Mouse (Mus musculus) thymus, adult 2 months (tissue): ENCODE results near the gene Mgat4e. TPM values are rescaled to one million over a fixed set of nuclear protein-coding genes. Genes with fewer than 3 reads are reported as not detected.

Experiments
- DNase-seq: peaks from one replicate; pipeline ENCODE4 v3.0.0; 2021
- H3K27ac ChIP-seq: fragments of 200-500 bp; 2 replicates; pipeline ENCODE4 v1.5.1; 2012; ENCODE audit warnings: low read length, control low read depth; ENCODE audit not compliant: control insufficient read depth, insufficient read depth
- H3K27me3 ChIP-seq: fragments of 200-500 bp; 2 replicates; pipeline ENCODE4 v1.6.1; 2012; ENCODE audit warnings: mild to moderate bottlenecking, low read length, moderate library complexity, mixed read lengths; ENCODE audit not compliant: control insufficient read depth, insufficient read depth
- H3K36me3 ChIP-seq: fragments of 200-500 bp; 2 replicates; pipeline ENCODE4 v1.6.1; 2012; ENCODE audit warnings: mild to moderate bottlenecking, low read length, moderate library complexity; ENCODE audit not compliant: control insufficient read depth, insufficient read depth
- H3K4me1 ChIP-seq: fragments of 200-500 bp; replicated peaks from 2 replicates; pipeline ENCODE4 v1.6.1; 2012; ENCODE audit warnings: low read length; ENCODE audit not compliant: control insufficient read depth, insufficient read depth
- H3K4me3 ChIP-seq: fragments of 200-500 bp; 2 replicates; pipeline ENCODE4 v1.5.1; 2012; ENCODE audit warnings: mild to moderate bottlenecking, low read length, control low read depth, moderate library complexity; ENCODE audit not compliant: control insufficient read depth, insufficient read depth
- CTCF ChIP-seq: fragments of 200-500 bp; IDR thresholded peaks from 2 replicates; pipeline ENCODE4 v1.5.1; 2012; ENCODE audit warnings: mild to moderate bottlenecking, control low read depth, low read length, moderate library complexity, borderline replicate concordance; ENCODE audit not compliant: control insufficient read depth, poor library complexity, insufficient read depth; ENCODE audit errors: extremely low read depth
- POLR2A ChIP-seq: fragments of 200-500 bp; IDR thresholded peaks from 2 replicates; pipeline ENCODE4 v1.6.1; 2012; ENCODE audit warnings: mild to moderate bottlenecking, low read length, control low read depth, moderate library complexity; ENCODE audit not compliant: control insufficient read depth, poor library complexity, insufficient read depth; ENCODE audit errors: extremely low read depth
- WGBS: fragments of 180-500 bp; shearing (Covaris S2); methylation state at CpG from one replicate; pipeline ENCODE4 v1.1.7; 2018; 5-methylcytosine and 5-hydroxymethylcytosine counted together
- polyA plus RNA-seq: library from polyadenylated mRNA; depleted of rRNA; stranded (reverse); fragments of >200 nt; gene quantifications from 2 replicates; pipeline ENCODE4 v1.2.3, GENCODE M21; 2012

Mgat4e gene
- polyA plus RNA-seq, 1 experiment = not detected

DNA sequence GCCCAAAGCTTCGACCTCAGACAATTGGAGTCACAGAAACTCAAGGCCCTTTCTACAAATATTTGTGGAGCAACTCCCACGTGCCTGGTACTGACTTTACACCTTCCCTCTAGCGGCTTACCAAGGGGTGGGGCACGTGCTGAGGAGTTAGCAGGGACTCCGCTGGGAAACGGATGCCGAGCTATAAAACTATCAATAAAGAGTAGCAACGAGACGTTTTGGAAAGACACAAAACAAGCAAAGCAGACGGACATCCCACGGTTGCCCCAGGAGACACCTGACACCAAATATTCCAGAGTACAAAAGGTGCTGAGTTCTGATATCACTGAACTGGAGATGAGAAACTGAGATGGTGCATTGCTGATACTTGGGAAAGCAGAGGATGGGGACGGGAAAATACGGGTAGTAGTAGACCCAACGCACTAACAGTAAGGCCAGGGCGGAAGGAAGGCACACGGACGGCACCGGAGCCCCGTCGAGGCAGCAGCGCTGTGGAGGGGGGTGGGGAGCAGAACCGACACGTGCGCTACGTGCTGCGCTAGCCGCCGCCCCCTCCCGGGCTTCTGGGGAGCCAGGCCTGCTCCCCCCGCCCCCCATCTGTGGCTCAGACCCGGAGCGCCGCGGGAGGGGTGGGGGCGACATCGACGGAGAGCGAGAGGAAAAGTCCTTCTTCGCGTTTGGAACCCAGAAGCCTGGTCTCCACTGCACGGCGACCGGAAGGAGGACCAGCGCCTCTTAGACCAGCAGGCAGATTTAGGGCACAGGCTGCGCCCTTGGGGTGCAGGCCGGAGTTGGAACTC lies 6.6 kb upstream of the Mgat4e start:
- peak overlapping the region; percentile 30 for H3K27ac ChIP-seq
- no peaks in the 10 kb centered on the region for H3K27me3 ChIP-seq
- no peaks in the 10 kb centered on the region for H3K36me3 ChIP-seq
- peak; percentile 36; the same call in 1 of the 2 replicates for TF ChIP-seq CTCF
- no peak for TF ChIP-seq POLR2A
- WGBS = 4% methylated on average over 46 of the region's 46 CpGs
- H3K4me3 ChIP-seq = peak overlapping the region; percentile 88
- DNase-seq = peak; percentile 78
- peaks cover 7% of the 10 kb centered on the region for H3K4me1 ChIP-seq

DNA sequence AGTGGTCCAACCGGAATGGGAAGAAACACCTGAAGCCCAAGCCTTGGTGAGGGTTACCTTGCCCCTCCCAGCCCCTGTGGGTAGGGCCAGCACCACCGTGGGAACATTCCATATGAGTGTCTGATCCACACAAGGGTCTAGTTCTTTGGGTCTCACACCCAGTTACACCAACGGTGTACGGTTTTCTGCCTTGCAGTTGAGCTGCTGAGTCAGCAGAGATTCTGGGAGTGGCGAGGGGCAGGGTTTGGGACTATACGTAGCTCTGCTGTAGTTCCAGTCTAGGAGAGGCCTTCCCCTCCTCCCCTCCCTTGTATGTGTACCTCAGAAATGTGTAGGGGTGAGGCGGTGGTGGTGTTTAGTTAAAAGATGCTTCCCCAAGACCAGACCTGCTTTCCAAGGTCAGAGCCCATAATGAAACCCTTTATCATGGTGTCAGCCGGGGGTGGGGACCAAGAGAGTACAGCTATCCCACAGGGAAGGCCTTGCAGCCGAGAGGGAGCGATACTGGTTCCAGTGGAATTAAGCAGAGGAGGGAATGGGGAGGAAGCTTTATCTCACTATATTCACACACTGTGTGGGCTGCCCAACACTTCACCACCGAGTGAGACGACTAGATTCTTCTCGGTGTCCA lies 5.9 kb upstream of the Mgat4e start:
- WGBS = 84% methylated on average over 13 of the region's 13 CpGs
- no peak overlapping the region for H3K27ac ChIP-seq
- DNase-seq = no peak
- H3K36me3 ChIP-seq = no peaks in the 10 kb centered on the region
- H3K4me3 ChIP-seq = no peak overlapping the region
- H3K4me1 ChIP-seq = peaks cover 7% of the 10 kb centered on the region
- TF ChIP-seq CTCF (no peak), POLR2A (no peak)
- H3K27me3 ChIP-seq = no peaks in the 10 kb centered on the region

DNA sequence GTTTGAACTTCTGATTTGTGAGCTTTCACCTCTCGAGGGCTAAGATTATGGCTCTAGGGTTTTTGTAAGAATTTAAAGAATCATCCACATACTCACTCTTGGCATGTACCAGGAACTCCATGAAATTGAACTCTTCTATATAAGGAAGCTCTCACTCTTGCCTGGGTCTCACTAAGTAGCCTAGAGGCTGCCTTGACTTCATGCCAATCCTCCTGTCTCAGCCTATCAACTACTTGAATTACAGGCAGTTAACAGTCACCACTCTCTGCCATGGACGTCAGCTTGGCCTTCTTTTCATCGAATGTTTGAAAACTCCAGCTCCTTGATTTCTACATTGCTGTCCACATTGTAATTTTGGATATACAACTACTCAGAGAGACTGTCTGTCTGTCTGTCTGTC lies 2.9 kb upstream of the Mgat4e start:
- H3K27ac ChIP-seq = no peak overlapping the region

DNA sequence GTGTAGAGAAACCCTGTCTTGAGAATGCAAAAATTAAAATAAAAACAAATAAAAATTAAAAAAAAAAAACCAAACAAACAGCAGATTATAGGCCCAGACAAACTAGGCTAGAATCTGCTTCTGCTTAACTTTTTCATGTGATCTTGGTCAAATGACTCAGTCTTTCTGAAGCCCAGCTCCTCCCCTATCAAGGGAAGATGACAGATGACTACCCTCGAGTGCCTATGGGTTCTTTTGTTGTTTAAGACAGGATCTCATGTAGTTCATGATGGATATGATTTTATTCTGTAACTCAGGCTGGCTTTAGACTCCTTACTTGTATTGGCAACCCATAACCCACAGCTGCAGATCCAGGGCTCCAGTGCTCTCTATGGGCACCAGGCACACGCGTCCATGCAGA lies 2.4 kb upstream of the Mgat4e start:
- no peak for DNase-seq
- Histone ChIP-seq H3K27me3 (no peaks in the 10 kb centered on the region), H3K36me3 (no peaks in the 10 kb centered on the region), H3K4me1 (peaks cover 5% of the 10 kb centered on the region), H3K4me3 (no peak overlapping the region), H3K27ac (no peak overlapping the region)
- TF ChIP-seq CTCF = no peak
- TF ChIP-seq POLR2A = no peak
- WGBS = 77% methylated on average over 3 of the region's 3 CpGs

More for the DNA sequence above, 2.9 kb upstream of the Mgat4e start:
- Histone ChIP-seq H3K4me1 (peaks cover 7% of the 10 kb centered on the region), H3K27me3 (no peaks in the 10 kb centered on the region), H3K36me3 (no peaks in the 10 kb centered on the region), H3K4me3 (no peak overlapping the region)
- 86% methylated on average over 3 of the region's 3 CpGs for WGBS
- TF ChIP-seq POLR2A = no peak
- TF ChIP-seq CTCF = no peak
- DNase-seq = no peak

DNA sequence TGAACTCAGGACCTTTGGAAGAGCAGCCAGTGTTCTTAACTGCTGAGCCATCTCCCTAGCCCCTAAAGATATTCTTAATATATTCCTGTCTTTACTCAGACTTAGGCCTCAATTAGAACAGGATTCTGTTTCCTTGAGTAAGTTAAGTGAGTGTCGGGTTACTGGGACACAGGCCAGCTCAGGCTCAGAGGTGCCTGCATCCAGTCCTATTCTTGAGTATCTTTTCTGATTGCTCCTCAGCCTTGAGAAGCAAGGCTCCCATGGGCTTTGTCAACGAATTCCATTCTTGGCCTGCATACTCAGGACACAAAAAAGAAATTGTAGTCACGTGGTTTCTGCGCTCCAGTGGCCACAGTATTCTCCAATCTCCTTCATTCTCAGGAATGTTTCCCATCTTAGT lies 1.3 kb downstream of the Mgat4e start:
- no peak for DNase-seq

DNA sequence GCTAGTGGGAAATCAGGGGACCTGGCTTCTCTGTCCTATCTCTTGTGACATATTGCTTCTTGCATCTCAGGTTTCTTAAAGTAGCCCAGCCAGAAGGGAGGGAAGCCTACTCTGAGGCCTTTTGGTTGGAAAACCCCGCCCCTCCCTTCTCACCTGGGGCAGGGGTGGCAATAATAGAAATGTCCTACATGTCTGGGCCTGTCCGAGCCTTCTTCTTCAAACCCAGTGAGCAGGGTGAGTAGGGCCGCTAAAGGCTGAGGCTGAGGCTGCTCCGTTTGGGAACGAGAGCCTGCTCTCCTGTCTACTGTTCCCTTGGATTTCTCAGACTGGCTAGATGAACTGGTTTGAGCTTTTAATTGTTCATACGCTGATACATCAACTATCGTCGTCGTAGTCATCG lies 8.9 kb downstream of the Mgat4e start:
- WGBS = 95% methylated on average over 10 of the region's 10 CpGs
- no peak for DNase-seq
- Histone ChIP-seq H3K4me3 (no peak overlapping the region), H3K36me3 (no peaks in the 10 kb centered on the region), H3K4me1 (no peaks in the 10 kb centered on the region), H3K27me3 (no peaks in the 10 kb centered on the region), H3K27ac (no peak overlapping the region)
- TF ChIP-seq CTCF (no peak), POLR2A (no peak)

More for the DNA sequence above, 1.3 kb downstream of the Mgat4e start:
- Histone ChIP-seq H3K4me3 (no peak overlapping the region), H3K27ac (no peak overlapping the region), H3K4me1 (no peaks in the 10 kb centered on the region), H3K27me3 (no peaks in the 10 kb centered on the region), H3K36me3 (no peaks in the 10 kb centered on the region)
- no peak for TF ChIP-seq POLR2A
- TF ChIP-seq CTCF = no peak
- WGBS = 95% methylated on average over 4 of the region's 4 CpGs

DNA sequence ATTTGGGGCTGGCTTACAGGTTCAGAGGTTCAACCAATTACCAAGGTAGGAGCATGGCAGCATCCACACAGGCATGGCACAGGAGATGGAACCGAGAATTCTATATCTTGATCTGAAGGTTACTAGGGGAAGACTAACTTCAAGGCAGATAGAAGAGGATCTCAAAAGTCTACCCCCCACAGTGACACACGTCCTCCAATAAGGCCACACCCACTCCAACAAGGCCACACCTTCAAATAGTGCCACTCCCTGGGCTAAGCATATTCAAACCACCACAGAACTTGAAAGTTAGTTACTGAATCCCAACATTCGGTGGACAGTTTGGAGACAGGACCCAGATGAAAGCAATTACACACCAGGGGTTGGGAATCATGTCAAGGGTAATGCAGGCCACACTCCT lies 14.0 kb downstream of the Mgat4e start:
- no peak for DNase-seq
- 80% methylated on average over 3 of the region's 3 CpGs for WGBS
- Histone ChIP-seq H3K36me3 (no peaks in the 10 kb centered on the region), H3K4me1 (no peaks in the 10 kb centered on the region), H3K27ac (no peak overlapping the region), H3K27me3 (no peaks in the 10 kb centered on the region), H3K4me3 (no peak overlapping the region)
- TF ChIP-seq POLR2A = no peak
- TF ChIP-seq CTCF = no peak
